Mouse (Mus musculus): ENCODE data around the gene Hgd. TPM values are rescaled to one million over a fixed set of nuclear protein-coding genes. Genes with fewer than 3 reads are reported as not detected.

The Hgd gene
- polyA plus RNA-seq, 1 experiment from 2014 or later: 2.1 TPM

- H3K4me2 ChIP-seq (ENCODE audit: low read depth, low read length): peak overlapping the region; percentile 58
- no peak overlapping the region for H3K27ac ChIP-seq (ENCODE audit: low read length)
- WGBS: 56% methylated on average over 8 of the region's 8 CpGs
- no peaks in the 10 kb centered on the region for H3K4me1 ChIP-seq (ENCODE audit: control insufficient read depth, insufficient read depth, low read length)
- H3K9me3 ChIP-seq (replicated peaks; ENCODE audit: control insufficient read depth, low read length): no peaks in the 10 kb centered on the region
- H3K27me3 ChIP-seq (ENCODE audit: control insufficient read depth, insufficient read depth, low read length): no peaks in the 10 kb centered on the region
- H3K9ac ChIP-seq (ENCODE audit: low read length): no peak overlapping the region
- no peak overlapping the region for H3K4me3 ChIP-seq (replicated peaks; ENCODE audit: low read length)
- no peak for ATAC-seq (ENCODE audit: insufficient read depth, low FRiP score)
- H3K36me3 ChIP-seq (ENCODE audit: control insufficient read depth, insufficient read depth, low read length): no peaks in the 10 kb centered on the region
These were observed 5.2 kb downstream of the Hgd start for GRCm38 (mm10) chr16:37585129-37585563.

- no peak overlapping the region for H3K27ac ChIP-seq (ENCODE audit: low read length)
- WGBS: 78% methylated on average over 3 of the region's 3 CpGs
- H3K4me2 ChIP-seq (ENCODE audit: low read depth, low read length): no peak overlapping the region
- H3K4me1 ChIP-seq (ENCODE audit: control insufficient read depth, insufficient read depth, low read length): no peaks in the 10 kb centered on the region
- no peaks in the 10 kb centered on the region for H3K27me3 ChIP-seq (ENCODE audit: control insufficient read depth, insufficient read depth, low read length)
- no peak for ATAC-seq (ENCODE audit: insufficient read depth, low FRiP score)
- H3K9ac ChIP-seq (ENCODE audit: low read length): no peak overlapping the region
- no peaks in the 10 kb centered on the region for H3K36me3 ChIP-seq (ENCODE audit: control insufficient read depth, insufficient read depth, low read length)
- no peak overlapping the region for H3K4me3 ChIP-seq (replicated peaks; ENCODE audit: low read length)
- H3K9me3 ChIP-seq (replicated peaks; ENCODE audit: control insufficient read depth, low read length): no peaks in the 10 kb centered on the region
These were observed 11.0 kb downstream of the Hgd start for GRCm38 (mm10) chr16:37590921-37591320.

- WGBS: 95% methylated on average over 8 of the region's 8 CpGs
- H3K27ac ChIP-seq (ENCODE audit: low read length): no peak overlapping the region
- no peaks in the 10 kb centered on the region for H3K4me1 ChIP-seq (ENCODE audit: control insufficient read depth, insufficient read depth, low read length)
- H3K36me3 ChIP-seq (ENCODE audit: control insufficient read depth, insufficient read depth, low read length): no peaks in the 10 kb centered on the region
- no peak overlapping the region for H3K4me3 ChIP-seq (replicated peaks; ENCODE audit: low read length)
- no peak overlapping the region for H3K4me2 ChIP-seq (ENCODE audit: low read depth, low read length)
- H3K27me3 ChIP-seq (ENCODE audit: control insufficient read depth, insufficient read depth, low read length): no peaks in the 10 kb centered on the region
- no peaks in the 10 kb centered on the region for H3K9me3 ChIP-seq (replicated peaks; ENCODE audit: control insufficient read depth, low read length)
- ATAC-seq (ENCODE audit: insufficient read depth, low FRiP score): no peak
- no peak overlapping the region for H3K9ac ChIP-seq (ENCODE audit: low read length)
These were observed 11.6 kb downstream of the Hgd start for GRCm38 (mm10) chr16:37591551-37591950.

GRCm38 (mm10) chr16:37597412-37597811 is 17.5 kb downstream of the Hgd start:
- WGBS: 53% methylated on average over 5 of the region's 5 CpGs
- Histone ChIP-seq H3K36me3 (ENCODE audit: control insufficient read depth, insufficient read depth, low read length) (no peaks in the 10 kb centered on the region), H3K27ac (ENCODE audit: low read length) (no peak overlapping the region), H3K4me2 (ENCODE audit: low read depth, low read length) (no peak overlapping the region), H3K9ac (ENCODE audit: low read length) (no peak overlapping the region), H3K4me1 (ENCODE audit: control insufficient read depth, insufficient read depth, low read length) (no peaks in the 10 kb centered on the region), H3K9me3 (replicated peaks; ENCODE audit: control insufficient read depth, low read length) (no peaks in the 10 kb centered on the region), H3K4me3 (replicated peaks; ENCODE audit: low read length) (no peak overlapping the region), H3K27me3 (ENCODE audit: control insufficient read depth, insufficient read depth, low read length) (no peaks in the 10 kb centered on the region)
- no peak for ATAC-seq (ENCODE audit: insufficient read depth, low FRiP score)

- whole genome bisulfite sequencing: 73% methylated on average over 7 of the region's 7 CpGs
- Histone ChIP-seq H3K27ac (ENCODE audit: low read length) (no peak overlapping the region), H3K4me1 (ENCODE audit: control insufficient read depth, insufficient read depth, low read length) (no peaks in the 10 kb centered on the region), H3K4me2 (ENCODE audit: low read depth, low read length) (no peak overlapping the region), H3K27me3 (ENCODE audit: control insufficient read depth, insufficient read depth, low read length) (no peaks in the 10 kb centered on the region), H3K4me3 (replicated peaks; ENCODE audit: low read length) (no peak overlapping the region), H3K9me3 (replicated peaks; ENCODE audit: control insufficient read depth, low read length) (no peaks in the 10 kb centered on the region), H3K36me3 (ENCODE audit: control insufficient read depth, insufficient read depth, low read length) (no peaks in the 10 kb centered on the region), H3K9ac (ENCODE audit: low read length) (no peak overlapping the region)
- no peak for ATAC-seq (ENCODE audit: insufficient read depth, low FRiP score)
These were observed 18.5 kb downstream of the Hgd start for GRCm38 (mm10) chr16:37598463-37598862.

- 73% methylated on average over 3 of the region's 3 CpGs for WGBS
- Histone ChIP-seq H3K4me3 (replicated peaks; ENCODE audit: low read length) (no peak overlapping the region), H3K4me2 (ENCODE audit: low read depth, low read length) (no peak overlapping the region), H3K9ac (ENCODE audit: low read length) (no peak overlapping the region), H3K36me3 (ENCODE audit: control insufficient read depth, insufficient read depth, low read length) (no peaks in the 10 kb centered on the region), H3K27me3 (ENCODE audit: control insufficient read depth, insufficient read depth, low read length) (no peaks in the 10 kb centered on the region), H3K9me3 (replicated peaks; ENCODE audit: control insufficient read depth, low read length) (no peaks in the 10 kb centered on the region), H3K27ac (ENCODE audit: low read length) (no peak overlapping the region), H3K4me1 (ENCODE audit: control insufficient read depth, insufficient read depth, low read length) (no peaks in the 10 kb centered on the region)
- no peak for ATAC-seq (ENCODE audit: insufficient read depth, low FRiP score)
These were observed 19.4 kb downstream of the Hgd start for GRCm38 (mm10) chr16:37599326-37599725.

- Histone ChIP-seq H3K9ac (ENCODE audit: low read length) (no peak overlapping the region), H3K4me3 (replicated peaks; ENCODE audit: low read length) (no peak overlapping the region), H3K36me3 (ENCODE audit: control insufficient read depth, insufficient read depth, low read length) (no peaks in the 10 kb centered on the region), H3K9me3 (replicated peaks; ENCODE audit: control insufficient read depth, low read length) (no peaks in the 10 kb centered on the region), H3K27ac (ENCODE audit: low read length) (no peak overlapping the region), H3K4me2 (ENCODE audit: low read depth, low read length) (no peak overlapping the region), H3K4me1 (ENCODE audit: control insufficient read depth, insufficient read depth, low read length) (no peaks in the 10 kb centered on the region), H3K27me3 (ENCODE audit: control insufficient read depth, insufficient read depth, low read length) (no peaks in the 10 kb centered on the region)
- ATAC-seq (ENCODE audit: insufficient read depth, low FRiP score): no peak
- WGBS: 100% methylated on average over 1 of the region's 1 CpGs
These were observed 23.5 kb downstream of the Hgd start for GRCm38 (mm10) chr16:37603431-37603830.

- H3K27ac ChIP-seq (ENCODE audit: low read length): no peak overlapping the region
- H3K4me2 ChIP-seq (ENCODE audit: low read depth, low read length): no peak overlapping the region
- 52% methylated on average over 6 of the region's 6 CpGs for WGBS
- no peaks in the 10 kb centered on the region for H3K9me3 ChIP-seq (replicated peaks; ENCODE audit: control insufficient read depth, low read length)
- no peaks in the 10 kb centered on the region for H3K27me3 ChIP-seq (ENCODE audit: control insufficient read depth, insufficient read depth, low read length)
- H3K36me3 ChIP-seq (ENCODE audit: control insufficient read depth, insufficient read depth, low read length): no peaks in the 10 kb centered on the region
- no peak for ATAC-seq (ENCODE audit: insufficient read depth, low FRiP score)
- no peak overlapping the region for H3K4me3 ChIP-seq (replicated peaks; ENCODE audit: low read length)
- no peaks in the 10 kb centered on the region for H3K4me1 ChIP-seq (ENCODE audit: control insufficient read depth, insufficient read depth, low read length)
- no peak overlapping the region for H3K9ac ChIP-seq (ENCODE audit: low read length)
These were observed 24.3 kb downstream of the Hgd start for GRCm38 (mm10) chr16:37604243-37604642.

- Histone ChIP-seq H3K36me3 (ENCODE audit: control insufficient read depth, insufficient read depth, low read length) (no peaks in the 10 kb centered on the region), H3K4me3 (replicated peaks; ENCODE audit: low read length) (no peak overlapping the region), H3K9ac (ENCODE audit: low read length) (no peak overlapping the region), H3K27me3 (ENCODE audit: control insufficient read depth, insufficient read depth, low read length) (no peaks in the 10 kb centered on the region), H3K4me2 (ENCODE audit: low read depth, low read length) (no peak overlapping the region), H3K27ac (ENCODE audit: low read length) (no peak overlapping the region), H3K4me1 (ENCODE audit: control insufficient read depth, insufficient read depth, low read length) (no peaks in the 10 kb centered on the region), H3K9me3 (replicated peaks; ENCODE audit: control insufficient read depth, low read length) (no peaks in the 10 kb centered on the region)
- WGBS: 71% methylated on average over 8 of the region's 8 CpGs
- no peak for ATAC-seq (ENCODE audit: insufficient read depth, low FRiP score)
These were observed 30.4 kb downstream of the Hgd start for GRCm38 (mm10) chr16:37610333-37610732.

GRCm38 (mm10) chr16:37611072-37611471 is 31.1 kb downstream of the Hgd start:
- H3K4me1 ChIP-seq (ENCODE audit: control insufficient read depth, insufficient read depth, low read length): no peaks in the 10 kb centered on the region
- H3K27ac ChIP-seq (ENCODE audit: low read length): no peak overlapping the region
- no peaks in the 10 kb centered on the region for H3K9me3 ChIP-seq (replicated peaks; ENCODE audit: control insufficient read depth, low read length)
- H3K27me3 ChIP-seq (ENCODE audit: control insufficient read depth, insufficient read depth, low read length): no peaks in the 10 kb centered on the region
- ATAC-seq (ENCODE audit: insufficient read depth, low FRiP score): no peak
- no peaks in the 10 kb centered on the region for H3K36me3 ChIP-seq (ENCODE audit: control insufficient read depth, insufficient read depth, low read length)
- WGBS: 64% methylated on average over 7 of the region's 7 CpGs
- no peak overlapping the region for H3K4me3 ChIP-seq (replicated peaks; ENCODE audit: low read length)
- H3K9ac ChIP-seq (ENCODE audit: low read length): no peak overlapping the region
- H3K4me2 ChIP-seq (ENCODE audit: low read depth, low read length): no peak overlapping the region
